Mouse (Mus musculus): Measurements from ENCODE around the gene Cenpi.
"Not testable (repeated sequence)": the region's sequence is repeated elsewhere in the genome, so short reads cannot be mapped to it uniquely, and the experiment has no call there.

- not testable (repeated sequence) for TF ChIP-seq CTCF (IDR thresholded peaks at IDR 0.05; ENCODE audit: borderline replicate concordance, control insufficient read depth, extremely low read depth, insufficient read depth, low read length, poor library complexity); POLR2A (IDR thresholded peaks at IDR 0.05; ENCODE audit: control insufficient read depth, extremely low read depth, insufficient read depth, low read length, poor library complexity)
These were observed 3.3 kb downstream of the Cenpi start for GRCm38 (mm10) chrX:134311193-134311592.
